Mouse (Mus musculus) neural tube, embryonic 13.5 days (tissue): ENCODE data around the gene Chpf2. TPM values are rescaled to one million over a fixed set of nuclear protein-coding genes. Genes with fewer than 3 reads are reported as not detected.

Experiments
- ATAC-seq: fragments of 200-750 bp; cut with Nextera tagmentation; 2 replicates; pipeline ENCODE4 v1.8.0; 2017; ENCODE audit warnings: low read depth, mild to moderate bottlenecking, moderate TSS enrichment, moderate library complexity
- H3K27ac ChIP-seq: fragments of 300-500 bp; sonication (generic); replicated peaks from 2 replicates; pipeline ENCODE4 v1.5.1; 2015; ENCODE audit warnings: moderate library complexity, mild to moderate bottlenecking, inconsistent platforms
- H3K27me3 ChIP-seq: fragments of 300-500 bp; sonication (generic); 2 replicates; pipeline ENCODE4 v1.6.1; 2015; ENCODE audit warnings: mild to moderate bottlenecking, inconsistent platforms
- H3K36me3 ChIP-seq: fragments of 300-500 bp; sonication (generic); 2 replicates; pipeline ENCODE4 v1.6.1; 2015; ENCODE audit warnings: mild to moderate bottlenecking, inconsistent platforms
- H3K4me1 ChIP-seq: fragments of 300-500 bp; sonication (generic); replicated peaks from 2 replicates; pipeline ENCODE4 v1.6.1; 2015; ENCODE audit warnings: inconsistent platforms
- H3K4me2 ChIP-seq: fragments of 300-500 bp; sonication (generic); 2 replicates; pipeline ENCODE4 v1.6.1; 2015; ENCODE audit warnings: inconsistent platforms, mild to moderate bottlenecking, moderate library complexity
- H3K4me3 ChIP-seq: fragments of 300-500 bp; sonication (generic); 2 replicates; pipeline ENCODE4 v1.5.1; 2015; ENCODE audit warnings: mild to moderate bottlenecking, inconsistent platforms
- H3K9ac ChIP-seq: fragments of 300-500 bp; sonication (generic); 2 replicates; pipeline ENCODE4 v1.6.1; 2015; ENCODE audit warnings: moderate library complexity, mild to moderate bottlenecking, inconsistent platforms
- H3K9me3 ChIP-seq: fragments of 300-500 bp; sonication (generic); 2 replicates; pipeline ENCODE4 v1.6.1; 2016; ENCODE audit warnings: inconsistent platforms
- WGBS: fragments of 180-500 bp; shearing (Covaris S2); methylation state at CpG from one replicate; pipeline ENCODE4 v1.1.7; 2015; 5-methylcytosine and 5-hydroxymethylcytosine counted together
- polyA plus RNA-seq: library from polyadenylated mRNA; unstranded; fragments of >200 nt; fragmentation: Nextera tagmentation; extraction: Ambion mirVana; gene quantifications from 2 replicates; pipeline ENCODE4 v1.2.1, GENCODE M21; 2015

Chpf2 gene
- polyA plus RNA-seq, 1 experiment from 2014 or later: 19.1 TPM

DNA sequence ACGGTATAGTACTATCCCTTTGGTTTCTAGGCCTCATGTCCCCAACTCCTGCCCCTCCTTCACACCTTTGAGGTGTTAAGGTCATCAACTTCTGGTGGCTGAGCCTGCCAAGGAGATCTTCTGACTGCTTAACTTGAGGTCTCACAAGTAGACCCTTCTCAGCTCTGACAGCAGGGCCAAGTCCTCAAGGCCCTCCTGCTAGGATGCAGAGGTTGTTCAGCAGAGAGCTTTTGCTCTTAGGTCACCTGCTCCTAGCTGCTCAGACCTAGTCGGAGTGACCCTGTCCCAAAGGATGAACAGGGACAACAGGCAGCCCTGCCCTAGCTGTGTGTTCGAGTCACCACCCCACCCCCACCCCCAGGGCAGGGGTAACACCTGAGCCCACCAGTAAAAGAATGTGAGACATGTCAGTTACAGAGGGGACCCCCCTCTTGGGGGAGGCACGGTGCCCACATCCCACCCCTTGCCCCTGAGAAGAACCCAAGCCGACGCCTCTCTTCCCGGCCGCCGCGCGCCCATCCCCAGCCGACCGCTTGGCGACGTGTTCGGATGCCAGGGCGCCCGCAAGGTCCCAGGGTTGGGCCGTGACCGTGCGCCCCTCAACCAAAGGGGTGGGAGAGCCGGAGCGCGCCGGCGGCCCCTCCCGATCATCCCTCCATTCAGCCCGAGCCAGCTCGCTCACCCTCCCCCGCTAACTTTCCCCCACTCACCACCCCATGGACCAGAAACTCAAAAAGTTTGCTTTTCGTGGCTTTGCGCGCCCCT lies 14.7 kb downstream of the Chpf2 start:
- H3K9me3 ChIP-seq: no peaks in the 10 kb centered on the region
- no peaks in the 10 kb centered on the region for H3K36me3 ChIP-seq
- peak overlapping the region; percentile 60 for H3K4me3 ChIP-seq
- ATAC-seq: no peak
- peak overlapping the region; percentile 89 for H3K4me2 ChIP-seq
- H3K27ac ChIP-seq: peak overlapping the region; percentile 99
- H3K4me1 ChIP-seq: peaks cover 92% of the 10 kb centered on the region
- H3K9ac ChIP-seq: peak overlapping the region; percentile 97
- WGBS: under 1% methylated on average over 33 of the region's 33 CpGs
- H3K27me3 ChIP-seq: no peaks in the 10 kb centered on the region

DNA sequence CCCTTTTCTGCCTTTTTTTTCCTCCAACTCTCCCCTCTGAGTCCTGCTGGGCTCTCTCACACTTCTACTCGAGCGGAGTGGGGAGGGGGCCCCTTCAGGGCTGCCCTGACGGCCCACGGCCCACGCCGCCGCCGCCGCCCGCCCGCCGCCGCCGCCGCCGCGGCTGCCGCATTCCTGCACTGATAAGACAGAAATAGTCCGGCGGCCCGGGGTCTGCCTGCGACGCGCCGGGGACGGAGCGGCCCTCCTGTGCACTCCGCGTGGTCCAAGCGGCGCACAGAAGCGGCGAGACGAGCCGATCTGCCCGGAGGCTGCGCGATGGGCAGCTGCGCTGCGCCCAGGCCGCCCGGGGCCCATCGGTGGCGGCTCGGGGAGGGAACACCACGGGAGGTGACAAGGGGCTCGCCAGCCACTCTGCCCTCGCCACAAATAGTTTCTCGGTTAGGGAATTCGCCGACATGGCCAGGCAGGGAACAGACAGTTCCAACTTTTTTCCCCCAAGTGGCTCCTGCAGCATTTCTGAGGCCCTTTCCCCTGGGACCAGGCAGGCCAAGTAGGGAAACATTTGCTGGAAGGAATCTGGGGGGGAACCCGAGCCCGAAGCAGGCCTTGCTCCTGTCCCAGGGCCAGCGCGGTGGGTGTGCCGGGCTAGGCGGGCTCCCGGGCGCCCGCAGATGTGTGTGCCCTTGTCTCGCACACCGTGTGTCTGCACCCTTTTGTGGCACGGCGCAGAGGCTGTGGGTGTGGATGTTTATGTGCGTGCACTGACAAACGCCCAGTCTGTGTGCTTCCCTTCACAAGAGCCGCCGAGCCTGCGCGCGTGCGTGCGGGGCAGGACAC lies 15.6 kb downstream of the Chpf2 start:
- ATAC-seq: peak; percentile 41
- Histone ChIP-seq H3K27ac (peak overlapping the region; percentile 99), H3K4me2 (peak overlapping the region; percentile 89)

DNA sequence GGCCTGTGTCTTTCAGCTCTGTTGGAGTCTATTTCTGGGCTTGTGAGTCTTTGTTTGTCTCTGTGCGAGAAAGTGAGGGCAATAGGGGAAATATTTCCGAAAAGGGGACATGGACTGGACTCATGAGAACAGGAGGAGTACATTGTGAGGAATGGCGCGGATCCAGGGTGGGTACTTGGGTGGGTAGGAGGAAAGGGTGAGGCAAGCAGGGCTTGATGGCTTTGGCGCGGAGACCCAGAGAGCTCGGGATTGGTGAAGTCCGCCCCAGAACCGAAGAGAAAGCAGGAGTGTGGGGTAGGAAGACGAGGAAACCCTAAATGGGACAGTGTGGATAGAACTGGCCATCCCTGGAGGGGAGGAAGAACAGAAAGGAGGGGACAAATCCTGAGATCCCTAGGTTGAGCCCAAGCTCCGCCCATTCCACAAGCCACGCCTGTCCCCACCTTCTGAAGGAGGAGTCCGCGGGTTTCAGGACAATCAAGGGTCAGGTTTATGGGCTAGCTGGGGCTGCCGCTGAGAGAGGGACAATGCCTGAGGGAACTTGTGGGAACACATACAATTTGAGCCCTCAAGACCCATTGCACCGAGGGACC lies 16.3 kb downstream of the Chpf2 start:
- H3K9ac ChIP-seq: peak overlapping the region; percentile 97
- peak overlapping the region; percentile 99 for H3K27ac ChIP-seq
- H3K36me3 ChIP-seq: no peaks in the 10 kb centered on the region
- no peaks in the 10 kb centered on the region for H3K27me3 ChIP-seq
- H3K9me3 ChIP-seq: no peaks in the 10 kb centered on the region
- ATAC-seq: peak; percentile 29
- H3K4me1 ChIP-seq: peaks cover 90% of the 10 kb centered on the region
- H3K4me3 ChIP-seq: peak overlapping the region; percentile 60
- H3K4me2 ChIP-seq: peak overlapping the region; percentile 89
- 2% methylated on average over 16 of the region's 16 CpGs for WGBS

More for the DNA sequence above, 15.6 kb downstream of the Chpf2 start:
- H3K9me3 ChIP-seq: no peaks in the 10 kb centered on the region
- peak overlapping the region; percentile 97 for H3K9ac ChIP-seq
- peaks cover 92% of the 10 kb centered on the region for H3K4me1 ChIP-seq
- H3K36me3 ChIP-seq: no peaks in the 10 kb centered on the region
- WGBS: under 1% methylated on average over 73 of the region's 73 CpGs
- peak overlapping the region; percentile 60 for H3K4me3 ChIP-seq
- no peaks in the 10 kb centered on the region for H3K27me3 ChIP-seq

DNA sequence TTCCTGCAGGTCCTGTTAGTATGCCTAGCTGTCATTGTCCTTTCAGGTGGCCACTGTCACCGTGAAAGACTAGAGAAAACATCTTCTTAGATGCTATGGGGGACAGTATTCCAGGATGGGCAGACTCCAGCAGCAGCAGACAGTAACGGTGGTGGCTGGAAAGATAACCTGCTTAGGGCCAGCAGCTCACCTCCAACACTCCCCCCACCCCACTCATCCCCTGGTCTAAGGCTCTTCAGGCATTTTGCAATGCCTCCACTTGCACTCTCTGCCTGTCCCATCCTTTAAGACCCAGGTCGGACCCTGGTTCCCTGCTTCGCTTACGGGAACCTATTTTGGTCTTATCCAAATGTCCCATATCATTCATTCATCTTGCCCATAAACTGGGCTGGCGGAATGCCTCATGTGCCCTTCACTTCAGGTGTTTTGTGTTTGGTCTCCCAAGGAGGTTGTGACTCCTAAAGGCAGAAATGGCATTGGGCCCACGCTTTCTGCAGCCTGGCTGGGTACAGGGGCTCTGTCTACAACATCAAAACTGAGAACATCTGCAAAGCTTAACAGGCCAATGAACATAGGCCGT lies 17.0 kb downstream of the Chpf2 start:
- H3K9me3 ChIP-seq: no peaks in the 10 kb centered on the region
- H3K27ac ChIP-seq: peak overlapping the region; percentile 99
- 55% methylated on average over 8 of the region's 8 CpGs for WGBS
- H3K4me3 ChIP-seq: peak overlapping the region; percentile 60
- peak overlapping the region; percentile 97 for H3K9ac ChIP-seq
- H3K4me2 ChIP-seq: peak overlapping the region; percentile 89
- no peak for ATAC-seq
- peaks cover 84% of the 10 kb centered on the region for H3K4me1 ChIP-seq
- H3K36me3 ChIP-seq: no peaks in the 10 kb centered on the region
- no peaks in the 10 kb centered on the region for H3K27me3 ChIP-seq

DNA sequence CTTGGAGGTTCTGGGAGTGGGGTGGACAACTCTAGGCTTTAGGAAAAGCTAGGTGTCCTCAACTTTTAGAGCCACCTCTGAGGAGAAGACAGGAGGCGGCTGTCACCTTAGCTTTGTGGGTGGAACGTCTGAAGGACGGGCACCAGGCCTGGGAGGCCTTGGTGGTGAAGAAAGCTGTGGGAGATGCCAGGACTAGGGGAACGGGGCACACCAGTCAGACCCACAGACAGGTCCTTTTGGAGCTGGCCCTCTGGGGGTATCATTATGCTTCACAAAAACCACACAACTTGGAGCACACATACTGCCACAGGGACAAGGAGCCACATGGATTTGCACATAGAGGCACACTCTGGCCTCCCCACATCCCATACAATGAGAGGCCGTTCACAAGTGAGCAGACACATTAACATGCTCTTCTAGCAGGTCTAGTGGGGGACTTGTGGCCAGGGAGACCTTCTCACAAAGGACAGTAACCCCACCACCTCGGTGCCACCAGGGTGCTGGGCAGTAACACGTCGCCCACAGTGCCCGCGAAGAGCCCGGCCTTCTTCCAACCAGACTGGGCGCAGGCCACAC lies 17.6 kb downstream of the Chpf2 start:
- ATAC-seq: peak; percentile 1; the same call in 1 of the 2 replicates
- Histone ChIP-seq H3K4me3 (peak overlapping the region; percentile 61), H3K9ac (peak overlapping the region; percentile 97), H3K27ac (peak overlapping the region; percentile 99), H3K9me3 (no peaks in the 10 kb centered on the region), H3K27me3 (no peaks in the 10 kb centered on the region), H3K4me1 (peaks cover 81% of the 10 kb centered on the region), H3K4me2 (peak overlapping the region; percentile 89), H3K36me3 (no peaks in the 10 kb centered on the region)
- WGBS: 18% methylated on average over 12 of the region's 12 CpGs

DNA sequence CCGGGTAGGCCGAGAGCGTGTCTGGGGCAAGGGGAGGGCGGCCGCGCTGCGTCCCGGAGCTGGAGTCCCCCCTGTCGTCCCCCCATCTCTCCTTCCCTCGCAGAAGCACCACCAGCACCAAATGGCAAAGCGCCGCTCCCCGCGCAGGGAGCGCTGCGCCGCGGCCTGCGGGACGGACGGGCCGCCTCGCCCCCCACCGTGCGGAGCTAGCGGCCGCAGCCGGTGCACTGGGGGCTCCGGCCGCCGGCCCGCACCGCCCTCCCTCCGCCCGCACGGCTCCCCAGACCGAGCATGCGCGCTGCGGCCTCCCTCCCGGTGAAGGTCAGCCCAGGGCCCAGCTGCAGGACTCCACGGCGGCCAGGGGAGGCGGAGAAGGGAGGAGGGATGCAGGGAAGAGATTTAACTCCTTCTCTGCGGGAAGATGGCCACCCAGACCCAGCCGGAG lies 18.1 kb downstream of the Chpf2 start:
- peak overlapping the region; percentile 89 for H3K4me2 ChIP-seq
- H3K9me3 ChIP-seq: no peaks in the 10 kb centered on the region
- H3K4me1 ChIP-seq: peaks cover 76% of the 10 kb centered on the region
- peak overlapping the region; percentile 99 for H3K27ac ChIP-seq
- H3K36me3 ChIP-seq: no peaks in the 10 kb centered on the region
- H3K27me3 ChIP-seq: no peaks in the 10 kb centered on the region
- WGBS: 2% methylated on average over 33 of the region's 46 CpGs
- H3K9ac ChIP-seq: peak overlapping the region; percentile 97
- ATAC-seq: peak; percentile 75
- peak overlapping the region; percentile 61 for H3K4me3 ChIP-seq

DNA sequence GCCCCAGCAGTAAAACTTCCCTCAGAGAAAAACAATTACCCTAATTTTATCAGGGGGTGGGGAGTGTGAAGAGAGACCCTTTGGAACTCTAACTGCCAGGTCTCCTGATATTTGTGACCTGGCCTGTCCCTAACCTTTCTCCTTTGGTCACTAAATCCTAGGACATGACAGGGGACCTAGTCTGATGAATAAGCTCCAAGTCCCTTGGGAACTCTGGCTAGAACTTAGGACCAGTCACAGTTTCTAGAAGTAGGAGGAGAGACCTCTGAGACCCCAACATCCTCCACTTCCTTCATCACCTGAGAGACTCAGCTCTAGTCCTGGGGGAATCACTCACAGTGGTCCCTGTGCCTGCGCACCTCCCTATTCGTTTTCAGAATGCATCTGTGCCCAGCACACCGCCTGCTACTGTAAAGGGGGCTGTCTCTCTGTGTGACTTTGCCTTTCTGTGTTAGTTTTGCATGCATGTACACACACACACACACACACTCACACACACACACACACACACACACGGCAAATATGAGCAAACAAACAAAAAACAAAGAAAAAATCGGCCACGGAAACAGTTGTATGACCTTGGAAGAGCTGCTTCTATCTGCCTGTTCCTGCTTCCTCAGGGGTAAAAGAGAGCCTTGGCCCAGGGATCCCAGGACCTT lies 18.9 kb downstream of the Chpf2 start:
- H3K9me3 ChIP-seq: no peaks in the 10 kb centered on the region
- peak overlapping the region; percentile 97 for H3K9ac ChIP-seq
- H3K4me3 ChIP-seq: peak overlapping the region; percentile 61
- peaks cover 70% of the 10 kb centered on the region for H3K4me1 ChIP-seq
- WGBS: 7% methylated on average over 6 of the region's 6 CpGs
- ATAC-seq: no peak
- no peaks in the 10 kb centered on the region for H3K36me3 ChIP-seq
- H3K27me3 ChIP-seq: no peaks in the 10 kb centered on the region
- peak overlapping the region; percentile 99 for H3K27ac ChIP-seq
- H3K4me2 ChIP-seq: peak overlapping the region; percentile 89

DNA sequence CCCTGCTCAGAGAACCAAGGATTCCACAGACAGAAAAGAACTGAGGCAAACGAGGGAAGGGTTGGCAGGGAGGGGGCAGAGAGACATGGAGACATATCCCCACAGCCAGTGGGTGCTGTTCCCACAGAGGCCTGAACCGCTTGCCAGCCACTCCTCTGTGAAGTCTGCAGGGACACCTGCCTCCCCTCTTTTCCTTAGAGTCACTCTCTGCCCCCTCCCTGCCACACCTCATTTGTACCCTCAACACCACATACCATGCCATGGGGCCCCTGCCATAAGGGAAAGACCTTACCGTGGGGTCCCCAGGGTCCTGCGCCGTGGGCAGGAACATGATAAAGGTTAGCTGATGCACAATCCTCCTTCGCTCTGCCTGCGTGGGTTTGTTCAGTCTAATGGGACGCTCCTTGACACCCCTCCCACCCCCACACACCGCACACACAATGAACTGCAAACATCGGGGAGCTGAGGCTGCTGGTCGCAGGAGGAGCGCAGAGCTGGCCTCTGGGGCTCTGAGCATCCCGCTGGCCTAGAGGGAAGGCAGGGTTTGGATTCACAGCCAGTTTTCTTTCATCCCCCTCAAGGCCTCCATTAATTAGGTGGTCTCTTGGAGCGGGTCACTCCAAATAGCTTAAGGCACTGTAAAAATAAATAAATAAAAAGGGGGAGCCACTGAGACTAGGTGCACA lies 19.6 kb downstream of the Chpf2 start:
- H3K9me3 ChIP-seq: no peaks in the 10 kb centered on the region
- peak overlapping the region; percentile 61 for H3K4me3 ChIP-seq
- H3K9ac ChIP-seq: peak overlapping the region; percentile 97
- peak overlapping the region; percentile 89 for H3K4me2 ChIP-seq
- WGBS: 12% methylated on average over 14 of the region's 14 CpGs
- H3K27me3 ChIP-seq: no peaks in the 10 kb centered on the region
- H3K36me3 ChIP-seq: no peaks in the 10 kb centered on the region
- peaks cover 66% of the 10 kb centered on the region for H3K4me1 ChIP-seq
- no peak for ATAC-seq
- peak overlapping the region; percentile 99 for H3K27ac ChIP-seq

DNA sequence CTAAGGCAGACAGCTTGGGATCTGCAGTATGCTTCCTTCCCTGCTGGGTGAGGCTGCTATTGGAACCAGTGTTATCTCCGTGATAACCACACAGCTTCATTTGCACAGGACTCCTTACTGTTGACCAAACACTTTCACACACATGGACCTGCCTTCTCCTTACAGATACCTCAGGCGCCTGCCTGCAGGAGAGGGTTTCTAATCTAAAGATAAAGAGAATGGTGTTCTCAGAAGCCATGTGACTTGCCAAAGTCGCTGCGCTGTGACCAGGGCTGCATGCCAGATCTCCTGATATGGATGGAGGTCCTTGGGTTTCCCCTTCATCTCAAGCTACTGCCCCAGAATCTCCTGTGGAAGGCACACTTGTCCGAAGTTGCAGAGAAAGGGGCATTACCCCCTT lies 22.8 kb downstream of the Chpf2 start:
- no peaks in the 10 kb centered on the region for H3K27me3 ChIP-seq
- H3K4me1 ChIP-seq: peaks cover 50% of the 10 kb centered on the region
- WGBS: 50% methylated on average over 5 of the region's 5 CpGs
- no peak overlapping the region for H3K4me3 ChIP-seq
- H3K27ac ChIP-seq: no peak overlapping the region
- no peak overlapping the region for H3K9ac ChIP-seq
- H3K4me2 ChIP-seq: no peak overlapping the region
- no peaks in the 10 kb centered on the region for H3K36me3 ChIP-seq
- H3K9me3 ChIP-seq: no peaks in the 10 kb centered on the region
- no peak for ATAC-seq

DNA sequence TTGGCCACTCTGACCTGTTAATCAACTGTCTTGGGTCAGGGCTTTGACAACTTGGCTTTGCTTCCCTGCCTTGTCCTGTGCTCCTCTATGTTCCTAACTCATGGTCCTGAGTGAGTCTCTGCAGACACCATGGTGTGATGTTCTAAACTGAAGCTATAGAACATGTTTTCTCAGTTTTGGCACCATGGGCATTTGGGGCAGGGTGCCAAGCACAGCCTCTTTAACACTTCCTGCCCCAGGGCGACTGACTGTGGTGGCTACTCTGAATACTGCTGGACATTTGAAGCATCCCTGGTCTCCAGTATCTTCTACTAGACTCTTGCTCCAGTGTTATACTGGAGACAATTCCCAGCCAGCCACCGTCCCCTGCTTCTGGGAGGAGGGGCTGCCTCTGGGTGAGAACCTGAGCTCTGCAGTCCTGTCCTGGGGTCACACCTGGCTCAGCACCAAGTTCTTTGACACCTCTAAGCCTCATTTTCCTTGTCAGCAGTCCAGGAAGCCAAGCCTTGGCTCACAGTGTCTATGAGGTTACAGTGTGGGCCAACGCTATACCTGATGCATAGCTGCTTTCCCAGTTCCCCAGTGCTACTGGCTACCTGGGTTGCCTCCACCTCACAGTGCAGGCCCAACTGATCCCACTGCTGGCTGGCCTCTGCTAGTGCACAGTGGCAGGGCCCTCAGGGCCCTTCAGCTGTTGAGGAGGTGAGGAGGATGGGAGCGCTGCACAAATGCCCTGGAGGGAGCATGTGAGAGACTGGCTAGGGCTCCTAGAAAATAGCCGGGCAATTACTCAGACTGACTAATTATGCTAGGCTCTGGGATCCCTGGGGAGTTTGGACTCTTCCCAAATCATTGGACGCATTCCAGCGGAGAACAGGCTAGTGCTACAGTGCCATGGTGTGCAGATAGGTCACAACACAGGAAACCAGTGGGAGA lies 25.1 kb downstream of the Chpf2 start:
- peak overlapping the region; percentile 63 for H3K27ac ChIP-seq
- 43% methylated on average over 7 of the region's 7 CpGs for WGBS
- peak overlapping the region; percentile 17; the same call in 1 of the 2 replicates for H3K9ac ChIP-seq

More for the DNA sequence above, 25.1 kb downstream of the Chpf2 start:
- peaks cover 30% of the 10 kb centered on the region for H3K4me1 ChIP-seq
- no peaks in the 10 kb centered on the region for H3K36me3 ChIP-seq
- peak; percentile 74 for ATAC-seq
- no peaks in the 10 kb centered on the region for H3K9me3 ChIP-seq
- H3K4me2 ChIP-seq: no peak overlapping the region
- no peaks in the 10 kb centered on the region for H3K27me3 ChIP-seq
- H3K4me3 ChIP-seq: no peak overlapping the region
